Mouse (Mus musculus): ENCODE measurements at regions not wholly inside any gene's neighbourhood (a gene's known extent, or its start where the extent isn't known, plus 50 kb on each side); places are given as distances from the start of the nearest gene placed in this dataset.

DNA sequence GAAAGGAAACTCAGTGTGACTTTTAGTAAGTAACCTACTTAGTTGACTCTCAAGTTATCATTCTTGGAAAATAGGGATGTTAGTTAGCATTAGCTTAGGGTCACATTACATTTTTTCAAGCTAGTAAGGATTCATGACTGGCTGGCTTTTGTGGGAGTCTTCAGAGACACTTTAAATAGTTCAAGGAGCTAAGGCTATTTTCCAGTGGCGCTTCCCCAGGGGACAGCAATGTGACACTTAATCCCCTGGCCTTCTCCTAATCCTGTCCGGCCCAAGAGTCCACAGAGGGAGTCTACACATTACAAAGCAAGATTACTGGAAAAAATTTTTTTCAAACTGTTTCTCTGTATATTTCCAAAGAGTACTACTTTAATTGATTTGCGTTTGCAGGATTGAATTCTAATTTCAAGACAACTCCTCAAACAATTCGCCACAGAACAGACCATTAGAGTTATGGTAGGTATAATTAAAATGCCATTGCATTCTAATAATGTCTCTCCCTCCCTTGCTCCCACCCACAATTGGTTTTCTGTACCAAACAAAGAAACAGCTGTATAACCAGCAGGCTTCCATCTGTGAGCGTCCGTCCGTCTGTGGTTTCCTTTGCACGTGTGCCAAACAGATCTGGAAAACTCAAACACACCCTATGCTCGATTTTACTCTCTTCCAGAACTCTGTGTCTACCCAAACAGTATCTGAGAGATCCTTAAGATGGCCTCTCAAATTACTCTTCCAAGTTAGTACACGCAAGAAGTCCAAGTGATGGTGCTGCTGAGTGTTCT is 341.1 kb upstream of the Cd180 start:
- in situ Hi-C loops (cut with MboI, MseI), result no loop called here

DNA sequence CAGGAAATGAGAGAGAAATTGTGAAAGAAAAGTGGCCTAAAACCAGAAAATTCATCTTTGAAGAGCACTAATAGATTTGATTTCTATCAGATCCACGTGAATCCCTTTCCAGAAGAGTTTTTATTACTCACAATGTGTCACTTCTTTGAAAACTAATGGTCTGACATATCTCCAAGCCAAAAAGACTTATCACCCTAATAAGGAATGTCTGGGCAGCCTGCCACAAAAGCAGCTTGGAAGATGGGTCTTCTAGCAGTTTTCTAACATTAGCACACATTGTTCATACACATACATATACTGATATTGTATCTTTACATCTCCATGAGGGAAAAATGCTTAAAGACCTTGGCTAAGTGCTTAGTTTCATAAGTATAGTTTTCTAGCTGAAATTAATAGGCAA is 337.8 kb upstream of the Cd180 start:
- in situ Hi-C loops (cut with MboI, MseI), result no loop called here

DNA sequence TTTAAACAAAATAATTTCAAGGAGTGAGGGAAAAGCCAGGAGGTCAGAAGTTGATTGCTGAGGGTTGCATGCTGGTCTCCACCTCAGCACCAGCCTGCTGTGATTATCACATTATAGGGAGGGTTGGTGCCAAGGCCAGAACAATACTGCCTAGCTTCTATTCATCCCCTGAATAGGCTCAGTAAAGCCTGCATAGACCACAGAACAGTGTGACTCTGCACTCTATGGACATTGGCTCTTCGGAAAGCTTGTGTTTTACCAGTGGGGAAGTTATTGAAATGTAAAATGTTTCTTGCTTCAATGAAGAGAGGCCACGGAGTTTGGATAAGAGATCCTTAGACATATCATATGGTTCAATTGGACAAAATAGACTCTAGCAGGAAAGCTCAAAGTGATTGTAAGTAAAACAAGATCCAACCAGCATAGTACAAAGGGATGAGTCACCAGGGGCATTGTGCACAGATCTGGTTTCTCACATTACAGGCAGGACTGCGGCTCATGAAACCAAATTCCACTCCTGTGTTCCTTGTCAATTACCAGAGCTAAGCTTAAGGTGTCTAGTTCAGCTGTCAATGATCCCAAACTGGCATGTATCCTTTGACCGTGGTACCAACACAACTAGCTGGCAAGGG is 320.8 kb upstream of the Cd180 start:
- in situ Hi-C loops (cut with MboI, MseI), result loop anchor here in 1 of 2 experiments (10.0 kb wide), 1 partner anchor 272 kb away; no protein-coding TSS in a partner anchor

DNA sequence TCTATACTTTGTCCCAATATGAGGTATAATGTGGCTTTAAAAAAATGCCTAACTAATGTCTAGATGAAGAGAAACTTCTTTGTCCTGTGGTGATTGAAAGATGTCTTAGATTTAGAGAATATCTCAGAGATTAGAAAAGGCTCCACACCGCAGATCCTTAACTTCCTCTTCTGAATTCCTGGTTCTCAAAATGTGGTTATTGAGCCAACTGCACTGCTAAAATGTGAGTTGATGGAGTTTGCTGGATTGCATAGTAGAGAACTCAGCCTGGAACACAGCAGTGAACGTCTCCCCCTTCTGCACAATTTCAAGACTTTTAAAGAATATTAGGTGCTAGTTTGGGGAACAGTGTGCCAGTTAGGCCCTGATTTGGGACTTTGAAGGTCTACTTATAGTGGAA is 312.7 kb upstream of the Cd180 start:
- in situ Hi-C loops (cut with MboI, MseI), result no loop called here

DNA sequence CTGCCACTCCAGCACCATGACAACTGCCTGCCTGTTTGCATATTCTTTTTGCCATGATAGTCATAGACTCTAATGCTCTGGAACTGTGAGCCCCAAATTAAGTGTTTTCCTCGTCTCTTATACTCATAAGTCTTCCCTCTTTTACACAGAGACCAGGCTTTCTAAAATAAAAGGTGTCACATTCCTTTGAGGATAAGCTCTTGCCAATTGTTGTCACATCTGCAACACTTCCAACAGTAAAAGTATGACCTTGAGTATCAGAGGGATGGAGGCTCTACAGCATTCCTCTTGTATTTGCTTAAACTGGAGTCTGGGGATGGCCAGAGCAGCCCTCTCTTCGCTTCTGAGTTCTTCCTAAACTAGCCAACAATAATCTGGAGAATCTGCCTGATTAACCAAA is 301.4 kb upstream of the Cd180 start:
- in situ Hi-C loops (cut with MboI, MseI), result loop anchor here in 1 of 2 experiments (10.0 kb wide), 1 partner anchor 667 kb away; no protein-coding TSS in a partner anchor

DNA sequence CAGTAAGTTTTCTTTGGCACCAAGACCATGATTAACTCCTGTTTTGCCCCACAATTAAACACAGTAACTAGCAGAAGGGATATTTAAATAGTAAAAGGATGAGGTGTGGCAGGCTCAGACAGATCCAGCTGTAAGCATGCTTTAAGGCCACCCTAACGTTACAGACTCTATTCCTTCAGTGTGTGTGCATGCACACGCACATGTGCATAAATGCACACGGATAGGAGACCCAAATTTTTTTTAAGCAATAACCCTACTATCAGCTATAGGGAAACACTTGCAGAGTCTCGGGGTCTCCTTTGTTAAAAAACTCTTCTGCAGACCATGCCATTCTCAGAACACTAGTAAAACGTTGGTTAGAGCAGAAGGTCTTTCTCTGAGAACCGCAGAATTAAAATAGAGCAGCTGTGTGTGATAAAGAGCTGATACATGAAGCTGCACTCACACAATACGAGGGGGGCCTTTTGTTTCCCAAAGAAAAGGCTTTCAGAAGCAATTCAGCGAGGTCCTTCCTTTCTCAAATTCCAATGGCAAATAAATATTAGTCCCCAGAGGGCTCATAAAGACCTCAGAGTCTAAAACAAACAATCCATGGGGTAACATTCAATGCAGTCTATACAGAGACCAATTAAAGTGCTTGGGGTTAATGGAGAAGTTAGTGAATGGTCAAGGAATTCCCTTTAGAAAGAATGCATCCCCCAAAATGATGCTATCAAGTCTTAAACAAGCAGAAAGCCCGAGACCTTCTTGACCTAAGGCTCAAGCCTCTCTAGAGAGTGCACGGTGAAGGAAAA is 300.3 kb upstream of the Cd180 start:
- in situ Hi-C loops (cut with MboI, MseI), result loop anchor here in 1 of 2 experiments (10.0 kb wide), 1 partner anchor 668 kb away; no protein-coding TSS in a partner anchor

DNA sequence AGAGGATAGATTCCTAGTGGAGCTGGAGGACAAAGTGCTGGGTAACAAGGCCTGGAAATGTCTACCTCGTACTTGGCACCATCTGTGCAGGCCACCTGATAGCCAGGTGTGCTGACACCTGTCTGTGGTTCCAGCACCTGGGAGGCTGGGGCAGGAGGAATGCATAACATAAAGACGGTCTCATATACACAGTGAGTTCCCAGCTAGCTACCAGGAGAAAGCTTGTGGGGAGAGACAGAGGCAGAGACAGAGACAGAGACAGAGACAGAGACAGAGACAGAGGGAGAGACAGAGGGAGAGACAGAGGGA is 299.7 kb upstream of the Cd180 start:
- in situ Hi-C loops (cut with MboI, MseI), result loop anchor here in 1 of 2 experiments (10.0 kb wide), 1 partner anchor 669 kb away; no protein-coding TSS in a partner anchor

DNA sequence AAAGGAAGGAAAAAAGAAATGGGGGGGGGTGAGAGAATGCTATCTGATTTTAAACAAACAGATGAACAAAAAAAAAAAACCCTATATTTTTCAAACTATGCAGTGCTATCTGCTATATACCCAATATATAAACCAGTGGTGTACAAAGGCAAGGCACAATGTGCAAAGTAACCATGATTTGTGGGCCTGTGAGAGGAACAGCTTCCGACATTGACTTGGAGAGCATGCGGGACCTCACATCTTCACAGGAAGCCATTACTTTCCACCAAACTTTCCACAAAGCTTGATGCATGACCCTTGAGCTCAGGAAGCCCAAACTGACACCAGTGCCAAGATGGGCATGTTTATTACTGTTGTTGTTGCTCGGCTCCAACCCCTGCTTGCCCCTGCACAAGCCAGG is 299.3 kb upstream of the Cd180 start:
- in situ Hi-C loops (cut with MboI, MseI), result loop anchor here in 1 of 2 experiments (10.0 kb wide), 1 partner anchor 669 kb away; no protein-coding TSS in a partner anchor

DNA sequence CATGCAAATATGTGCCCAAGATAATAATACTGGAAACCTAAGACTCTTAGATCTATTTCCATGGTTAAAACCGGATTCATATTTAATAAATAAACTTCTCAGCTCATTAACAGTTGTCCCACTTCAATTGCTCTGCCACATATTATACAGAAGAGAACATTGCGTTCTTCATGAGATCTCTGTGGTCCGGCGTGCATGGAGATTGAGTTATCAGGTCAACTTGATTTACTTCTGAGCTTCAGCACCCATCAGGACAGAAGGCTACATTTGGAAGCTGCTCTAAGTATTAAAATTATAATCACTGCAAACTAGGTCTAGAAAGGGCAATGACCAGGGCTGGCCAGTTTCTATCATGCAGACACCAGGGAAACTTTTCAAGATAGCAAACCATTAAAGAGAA is 295.9 kb upstream of the Cd180 start:
- in situ Hi-C loops (cut with MboI, MseI), result loop anchor here in 1 of 2 experiments (10.0 kb wide), 1 partner anchor 673 kb away; no protein-coding TSS in a partner anchor

DNA sequence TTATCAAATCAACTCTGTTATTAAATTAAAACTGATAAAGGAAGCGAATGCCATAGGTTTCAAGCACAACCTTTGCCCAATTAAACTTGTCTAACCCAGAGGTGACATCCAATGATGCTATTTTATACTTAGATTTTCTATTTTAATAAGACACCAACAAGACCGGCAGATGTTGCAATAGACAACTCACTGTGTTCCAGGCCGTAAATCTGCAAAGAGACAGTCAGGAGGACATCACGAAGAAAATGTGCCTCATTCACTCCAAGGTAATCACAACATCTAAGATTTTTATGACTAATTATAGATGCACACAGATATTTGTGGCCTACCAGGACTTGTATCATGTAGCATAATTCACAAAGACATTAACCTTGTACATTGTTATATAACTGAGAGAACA is 281.5 kb upstream of the Cd180 start:
- in situ Hi-C loops (cut with MboI, MseI), result no loop called here

DNA sequence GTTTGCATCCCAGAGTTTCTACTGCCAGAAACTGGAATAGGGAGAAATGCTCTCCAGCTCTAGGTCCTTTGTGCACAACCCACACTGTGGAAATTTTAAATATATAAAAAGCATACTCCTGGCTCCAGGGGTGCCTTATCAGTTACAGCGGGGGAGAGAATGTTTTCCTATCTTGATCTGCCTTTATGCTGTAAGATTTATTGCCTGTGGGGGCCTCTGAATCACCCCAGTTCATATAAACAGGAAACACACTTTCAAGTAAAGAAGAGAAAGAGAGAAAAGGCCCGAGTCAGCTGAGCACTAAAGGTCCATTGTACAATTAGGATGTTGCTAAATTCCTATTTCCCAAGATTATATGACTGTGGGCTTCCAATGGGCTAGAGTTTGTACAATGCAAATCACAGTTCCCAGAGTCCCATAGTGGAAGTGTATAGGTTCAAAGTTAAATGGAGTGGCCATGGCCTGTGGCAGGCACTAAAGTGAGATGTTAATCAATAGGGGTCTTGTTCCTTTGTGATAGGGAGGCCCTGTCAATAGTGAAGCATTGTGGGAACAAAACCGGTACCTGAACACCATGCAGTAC is 258.9 kb upstream of the Cd180 start:
- in situ Hi-C loops (cut with MboI, MseI), result no loop called here

DNA sequence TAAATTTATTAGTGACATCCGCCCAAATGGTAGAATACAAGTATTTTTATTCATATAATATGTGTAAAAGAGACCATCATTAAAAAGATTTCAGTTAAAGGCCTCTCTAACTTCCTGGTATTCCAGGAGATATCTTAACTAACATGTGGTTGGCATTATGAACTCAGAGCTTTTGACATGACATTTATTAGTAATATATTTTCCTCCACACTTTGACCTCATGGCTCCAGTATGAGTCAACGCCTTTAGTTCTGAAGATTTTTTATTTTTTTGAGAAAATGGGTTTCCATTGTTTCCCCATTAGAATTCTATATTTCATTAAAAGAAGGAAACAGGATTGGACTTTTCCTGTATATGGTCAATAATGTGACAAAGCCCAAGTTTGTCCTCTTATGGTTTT is 250.7 kb upstream of the Cd180 start:
- in situ Hi-C loops (cut with MboI, MseI), result no loop called here

DNA sequence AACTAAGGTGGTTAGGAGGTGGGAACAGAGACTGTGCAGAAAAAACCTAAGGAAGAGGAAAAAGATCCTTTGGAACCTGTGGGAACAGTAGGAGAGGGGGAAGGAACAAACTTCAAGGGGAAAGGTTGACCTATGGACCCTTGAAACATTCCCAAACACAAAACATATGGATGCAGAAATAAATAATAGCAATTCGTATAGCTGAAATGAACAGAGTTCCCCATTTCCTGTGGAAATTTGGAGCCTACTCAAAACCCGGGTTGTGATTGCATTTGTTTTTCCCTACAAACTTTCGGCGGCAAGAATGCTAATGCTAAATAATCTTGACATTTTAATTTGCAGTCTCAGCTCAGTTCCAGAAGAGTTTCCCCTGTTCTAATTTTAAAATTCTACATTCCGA is 246.0 kb upstream of the Cd180 start:
- in situ Hi-C loops (cut with MboI, MseI), result no loop called here

DNA sequence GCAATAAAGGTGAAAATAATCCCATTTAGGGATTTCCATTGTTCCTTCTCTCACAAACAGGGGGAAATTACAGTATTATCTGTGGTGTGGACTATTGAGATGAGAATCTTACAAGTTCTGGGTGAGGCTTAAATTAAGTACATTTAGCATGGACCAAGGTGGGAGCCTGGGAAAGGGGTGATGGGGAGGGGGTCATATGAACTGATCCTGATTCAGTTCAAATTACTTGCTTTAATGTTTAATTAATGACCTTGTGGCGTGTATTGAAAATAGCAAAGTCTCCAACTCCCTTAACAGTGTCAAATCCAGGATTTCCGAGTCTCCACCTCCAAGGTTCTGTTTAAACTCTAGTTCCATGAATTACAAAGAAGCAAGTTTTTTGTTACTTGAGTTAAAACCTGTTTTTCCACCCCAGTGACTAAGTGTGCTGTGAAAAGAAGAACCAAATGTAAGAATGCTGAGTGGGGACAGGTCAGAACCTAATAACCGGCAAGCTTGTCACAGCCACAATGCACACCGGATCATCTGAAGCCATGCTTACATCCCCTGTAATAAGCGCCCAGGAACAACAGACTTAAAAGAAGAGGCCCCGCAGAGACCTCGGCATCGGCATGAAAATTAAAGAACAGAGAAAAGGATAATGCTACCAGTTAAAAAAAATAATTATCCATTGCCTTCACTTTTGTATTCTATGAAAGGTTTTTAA is 243.8 kb upstream of the Cd180 start:
- in situ Hi-C loops (cut with MboI, MseI), result no loop called here

DNA sequence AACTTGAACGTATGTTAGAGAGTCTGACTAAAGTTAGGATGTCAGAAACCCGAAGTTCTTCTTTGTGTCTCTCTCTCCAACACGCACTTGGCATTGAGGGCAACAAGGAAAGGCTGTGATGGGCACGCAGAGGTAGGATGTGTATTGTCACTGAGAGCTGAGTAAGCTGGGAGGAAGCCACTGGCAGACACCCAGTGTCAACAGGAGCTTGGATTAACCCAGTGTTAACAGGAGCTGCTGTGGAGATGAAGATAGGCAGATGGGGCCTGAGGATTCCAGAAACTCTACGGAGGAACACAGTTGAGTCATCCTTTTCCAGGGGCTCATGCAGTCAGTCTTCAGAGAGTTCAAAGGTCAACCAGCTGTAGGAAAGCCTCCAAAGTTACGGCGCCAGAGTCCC is 242.2 kb upstream of the Cd180 start:
- in situ Hi-C loops (cut with MboI, MseI), result no loop called here

DNA sequence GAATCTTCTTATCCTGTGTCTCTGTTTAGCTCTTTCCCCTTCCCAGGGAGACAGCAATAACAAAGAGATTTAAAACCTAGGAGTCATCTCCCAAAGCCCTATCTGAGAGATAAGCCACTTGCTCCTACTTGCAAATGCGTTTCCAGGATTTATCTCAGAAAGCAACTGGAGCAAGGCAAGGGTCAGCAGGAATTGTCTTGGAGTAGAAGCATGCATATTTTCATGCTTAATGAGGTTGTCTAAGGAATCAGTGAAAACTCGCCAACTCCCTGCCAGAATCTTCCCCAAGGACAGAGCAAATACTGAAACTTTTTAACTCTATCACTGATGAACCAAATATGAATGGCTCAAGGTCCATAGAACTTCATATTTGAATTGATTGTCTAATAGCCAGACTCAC is 234.6 kb upstream of the Cd180 start:
- in situ Hi-C loops (cut with MboI, MseI), result no loop called here

DNA sequence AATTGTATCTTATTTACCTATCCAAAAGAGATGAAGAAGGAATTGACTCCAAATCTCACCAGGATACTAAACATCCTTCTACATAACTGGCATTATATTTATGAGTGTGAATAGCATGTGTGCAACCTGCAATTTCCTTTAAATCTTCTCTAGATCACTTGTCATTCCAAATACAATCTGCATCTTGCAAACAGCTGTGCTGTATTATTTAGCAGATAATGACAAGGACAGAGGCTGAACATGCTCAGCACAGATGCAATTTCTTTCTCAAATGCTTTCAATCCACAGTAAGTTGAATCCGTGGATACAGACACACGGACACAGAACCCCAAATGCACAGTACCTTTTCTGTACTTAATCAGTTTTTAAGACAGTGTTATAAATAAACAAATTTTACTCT is 229.4 kb upstream of the Cd180 start:
- in situ Hi-C loops (cut with MboI, MseI), result no loop called here

DNA sequence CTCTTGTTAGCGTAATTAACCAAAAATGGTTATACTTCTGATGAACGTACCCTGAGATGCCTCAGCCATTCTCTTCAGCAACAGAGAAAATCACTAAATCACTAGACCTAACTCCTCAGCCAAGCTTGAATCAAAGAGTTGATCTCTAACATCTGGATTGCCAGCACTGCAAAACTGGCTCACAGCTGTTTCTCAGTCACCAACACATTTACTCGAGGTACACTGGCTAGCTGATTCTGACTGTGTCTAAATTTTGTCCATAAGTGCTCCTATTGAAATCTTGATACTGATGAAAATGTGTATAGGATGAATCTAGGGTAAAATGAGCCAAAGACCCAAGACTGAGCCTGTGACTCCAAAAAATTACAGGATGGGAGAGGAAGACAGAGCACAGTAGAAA is 211.5 kb upstream of the Cd180 start:
- in situ Hi-C loops (cut with MboI, MseI), result no loop called here

DNA sequence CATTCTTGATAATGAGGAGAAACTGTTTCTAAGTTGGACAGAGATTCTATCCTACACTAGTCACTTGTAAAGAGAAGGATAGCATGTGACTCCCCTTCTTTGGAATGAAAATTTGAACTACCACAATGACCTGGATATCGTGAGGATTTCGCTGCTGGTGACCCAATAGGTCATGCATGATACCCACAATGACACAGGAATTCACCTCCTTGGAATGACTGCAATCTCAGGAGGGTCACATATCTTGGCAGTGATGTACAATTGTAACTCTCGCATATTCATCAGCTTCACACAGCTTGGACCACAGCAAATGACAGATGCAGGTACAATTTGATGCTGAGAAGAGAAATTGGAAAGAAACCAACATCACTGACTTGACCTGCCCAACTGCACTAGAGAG is 210.9 kb upstream of the Cd180 start:
- in situ Hi-C loops (cut with MboI, MseI), result no loop called here

DNA sequence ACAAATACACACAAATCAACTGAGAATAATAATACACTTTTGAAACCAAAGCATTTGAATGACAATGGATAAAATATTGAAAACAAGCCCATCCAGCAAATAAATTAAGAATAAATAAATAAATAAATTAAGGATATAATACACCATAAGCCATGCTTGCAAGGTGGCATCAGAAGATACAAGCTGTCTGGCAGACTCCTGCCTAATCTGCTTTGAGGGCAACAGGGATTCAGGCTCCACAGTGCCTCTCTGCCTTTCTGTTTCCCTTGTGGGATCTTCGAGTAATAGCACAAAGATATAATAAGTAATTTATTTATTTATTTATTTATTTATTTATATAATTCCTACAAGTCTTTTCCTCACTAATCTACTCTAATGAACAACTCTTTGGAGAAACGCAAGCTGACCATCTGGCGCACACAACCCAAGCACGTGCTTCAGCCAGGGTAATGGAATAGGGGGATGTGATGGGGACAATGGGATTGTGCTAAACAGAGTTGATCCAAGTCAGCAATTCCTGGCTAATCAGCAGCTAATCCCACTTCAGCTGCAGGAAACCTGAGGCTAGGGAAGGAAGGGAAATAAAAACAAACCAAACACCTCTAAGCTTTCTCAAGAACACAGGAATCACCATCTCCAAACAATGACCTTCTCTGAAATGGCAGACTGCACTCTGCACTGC is 205.8 kb upstream of the Cd180 start:
- in situ Hi-C loops (cut with MboI, MseI), result no loop called here

DNA sequence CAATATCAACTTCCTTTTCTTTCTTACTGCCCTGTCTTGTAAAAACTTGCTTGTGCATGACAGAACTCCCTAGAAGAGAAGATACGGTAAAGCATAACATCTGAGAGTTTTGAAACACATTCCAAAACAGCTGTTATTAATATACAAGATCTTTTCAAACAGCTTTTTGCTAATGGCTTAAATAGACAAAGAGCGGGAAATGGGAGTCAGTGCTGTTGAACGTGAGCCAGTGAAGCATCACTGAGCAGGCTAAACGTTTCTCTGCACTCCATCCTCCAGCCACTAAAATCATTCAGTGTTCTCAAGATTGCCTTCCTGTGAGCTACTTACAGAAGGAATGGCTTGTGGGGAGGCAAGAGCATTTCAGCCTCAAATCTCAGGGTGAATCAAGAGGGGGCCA is 202.0 kb upstream of the Cd180 start:
- in situ Hi-C loops (cut with MboI, MseI), result no loop called here
